Mouse (Mus musculus) midbrain, postnatal 0 days (tissue): ENCODE data around the gene Thoc6. TPM values are rescaled to one million over a fixed set of nuclear protein-coding genes. Genes with fewer than 3 reads are reported as not detected.

ENCODE experiments used
- ATAC-seq: fragments of 200-750 bp; cut with Nextera tagmentation; 2 replicates; pipeline ENCODE4 v1.8.0; 2017; ENCODE audit warnings: moderate number of reproducible peaks, mild to moderate bottlenecking, moderate TSS enrichment, moderate library complexity; ENCODE audit not compliant: low FRiP score
- DNase-seq: peaks from one replicate; pipeline ENCODE4 v3.0.0-alpha.2; 2015; ENCODE audit warnings: low spot score
- H3K27ac ChIP-seq: fragments of 300-500 bp; sonication (generic); 2 replicates; pipeline ENCODE4 v1.5.1; 2014; ENCODE audit warnings: low read depth, mild to moderate bottlenecking, low read length, mixed read lengths
- H3K27me3 ChIP-seq: fragments of 300-500 bp; sonication (generic); 2 replicates; pipeline ENCODE4 v1.6.1; 2014; ENCODE audit warnings: low read length, control low read depth, mixed read lengths; ENCODE audit not compliant: insufficient read depth
- H3K36me3 ChIP-seq: fragments of 300-500 bp; sonication (generic); 2 replicates; pipeline ENCODE4 v1.6.1; 2014; ENCODE audit warnings: low read length, control low read depth, mixed read lengths; ENCODE audit not compliant: insufficient read depth
- H3K4me1 ChIP-seq: fragments of 300-500 bp; sonication (generic); 2 replicates; pipeline ENCODE4 v1.6.1; 2014; ENCODE audit warnings: mild to moderate bottlenecking, control low read depth, antibody characterized with exemption, low read length, mixed read lengths; ENCODE audit not compliant: insufficient read depth
- H3K4me2 ChIP-seq: fragments of 300-500 bp; sonication (generic); 2 replicates; pipeline ENCODE4 v1.6.1; 2014; ENCODE audit warnings: low read depth, mild to moderate bottlenecking, low read length, mixed read lengths; ENCODE audit not compliant: poor library complexity, severe bottlenecking
- H3K4me3 ChIP-seq: fragments of 300-500 bp; sonication (generic); 2 replicates; pipeline ENCODE4 v1.5.1; 2014; ENCODE audit warnings: low read depth, mild to moderate bottlenecking, low read length, moderate library complexity
- H3K9ac ChIP-seq: fragments of 300-500 bp; sonication (generic); replicated peaks from 2 replicates; pipeline ENCODE4 v1.6.1; 2014; ENCODE audit warnings: mild to moderate bottlenecking, low read length, moderate library complexity, mixed read lengths; ENCODE audit not compliant: poor library complexity, severe bottlenecking
- H3K9me3 ChIP-seq: fragments of 300-500 bp; sonication (generic); 2 replicates; pipeline ENCODE4 v1.6.1; 2016; ENCODE audit warnings: low read length, control low read depth
- CTCF ChIP-seq: IDR thresholded peaks from 2 replicates; pipeline ENCODE4 v1.5.1; 2016; ENCODE audit warnings: antibody characterized with exemption, mild to moderate bottlenecking
- WGBS: fragments of 180-500 bp; shearing (Covaris S2); extraction: QIAGEN DNeasy Blood & Tissue Kit; methylation state at CpG from one replicate; pipeline ENCODE4 v1.1.7; 2014; 5-methylcytosine and 5-hydroxymethylcytosine counted together
- polyA plus RNA-seq: library from polyadenylated mRNA; unstranded; fragments of >200 nt; fragmentation: Nextera tagmentation; extraction: Ambion mirVana; gene quantifications from 2 replicates; pipeline ENCODE4 v1.2.1, GENCODE M21; 2015
- total RNA-seq: library from RNA; depleted of rRNA; stranded (reverse); fragments of >200 nt; gene quantifications from 2 replicates; pipeline ENCODE4 v1.2.3, GENCODE M21; 2014

Thoc6 gene
- total and polyA plus RNA-seq, 2 experiments from 2014 or later, result 16.7 to 21.1 TPM

DNA sequence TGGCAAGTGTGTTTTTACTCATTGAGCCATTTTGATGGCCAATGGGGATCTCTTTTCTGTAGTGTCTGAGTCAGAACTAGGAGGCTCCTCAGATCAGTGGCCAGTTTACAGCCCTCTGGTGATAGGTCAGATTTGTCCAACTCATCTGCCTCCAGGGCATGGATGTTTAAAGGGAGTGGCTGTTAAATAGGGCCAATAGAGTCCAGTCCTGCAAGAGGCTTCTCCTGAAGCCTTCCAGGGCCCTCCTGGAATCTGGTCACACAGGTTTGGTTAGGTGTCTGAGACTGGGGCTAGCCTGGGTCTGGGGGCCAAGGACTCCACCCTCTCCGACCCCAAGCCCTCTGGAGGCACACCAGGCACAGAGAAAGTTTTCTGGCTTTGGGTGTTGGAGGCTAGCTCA lies 20.8 kb upstream of the Thoc6 start:
- H3K9me3 ChIP-seq, result no peaks in the 10 kb centered on the region

GRCm38 (mm10) chr17:23683856-23684672 lies 10.4 kb upstream of the Thoc6 start, which contains the start of gene Cldn9:
TSS of gene Cldn9 (minus strand) at chr17:23684026.
- ATAC-seq, result peak; percentile 20; the same call in 1 of the 2 replicates
- Histone ChIP-seq H3K9me3 (no peaks in the 10 kb centered on the region), H3K4me2 (no peak within 1 kb of the TSS), H3K36me3 (no peaks in the 10 kb centered on the region), H3K27me3 (peaks cover 43% of the 10 kb centered on the region), H3K27ac (no peak within 1 kb of the TSS), H3K4me1 (peaks cover 2% of the 10 kb centered on the region; the same call in 1 of the 2 replicates), H3K9ac (no peak within 1 kb of the TSS), H3K4me3 (no peak within 1 kb of the TSS)
- no peak for DNase-seq
- WGBS, result 20% methylated on average over 15 of the region's 15 CpGs
- no peak for TF ChIP-seq CTCF

More for the DNA sequence above, 20.8 kb upstream of the Thoc6 start:
- H3K27me3 ChIP-seq, result peaks cover 8% of the 10 kb centered on the region
- no peak overlapping the region for H3K4me2 ChIP-seq
- H3K27ac ChIP-seq, result no peak overlapping the region
- no peak overlapping the region for H3K4me3 ChIP-seq
- WGBS, result 55% methylated on average over 1 of the region's 1 CpGs
- no peaks in the 10 kb centered on the region for H3K36me3 ChIP-seq
- DNase-seq (no peak), ATAC-seq (no peak)
- H3K4me1 ChIP-seq, result no peaks in the 10 kb centered on the region
- TF ChIP-seq CTCF, result no peak
- H3K9ac ChIP-seq, result no peak overlapping the region

GRCm38 (mm10) chr17:23683226-23683625 lies 9.5 kb upstream of the Thoc6 start:
- Histone ChIP-seq H3K4me3 (no peak overlapping the region), H3K36me3 (no peaks in the 10 kb centered on the region), H3K27me3 (peaks cover 46% of the 10 kb centered on the region), H3K27ac (no peak overlapping the region), H3K9ac (no peak overlapping the region), H3K4me2 (no peak overlapping the region), H3K9me3 (no peaks in the 10 kb centered on the region), H3K4me1 (peaks cover 2% of the 10 kb centered on the region; the same call in 1 of the 2 replicates)
- no peak for TF ChIP-seq CTCF
- DNase-seq (no peak), ATAC-seq (no peak)
- 36% methylated on average over 15 of the region's 15 CpGs for WGBS

- WGBS, result 77% methylated on average over 3 of the region's 3 CpGs
- TF ChIP-seq CTCF, result no peak
- ATAC-seq (no peak), DNase-seq (no peak)
- no peaks in the 10 kb centered on the region for H3K9me3 ChIP-seq
- peaks cover 2% of the 10 kb centered on the region; the same call in 1 of the 2 replicates for H3K4me1 ChIP-seq
- H3K4me3 ChIP-seq, result no peak overlapping the region
- no peak overlapping the region for H3K27ac ChIP-seq
- no peaks in the 10 kb centered on the region for H3K36me3 ChIP-seq
- H3K4me2 ChIP-seq, result no peak overlapping the region
- H3K27me3 ChIP-seq, result peaks cover 46% of the 10 kb centered on the region
- H3K9ac ChIP-seq, result no peak overlapping the region
These were observed 8.8 kb upstream of the Thoc6 start for GRCm38 (mm10) chr17:23682530-23682929.

DNA sequence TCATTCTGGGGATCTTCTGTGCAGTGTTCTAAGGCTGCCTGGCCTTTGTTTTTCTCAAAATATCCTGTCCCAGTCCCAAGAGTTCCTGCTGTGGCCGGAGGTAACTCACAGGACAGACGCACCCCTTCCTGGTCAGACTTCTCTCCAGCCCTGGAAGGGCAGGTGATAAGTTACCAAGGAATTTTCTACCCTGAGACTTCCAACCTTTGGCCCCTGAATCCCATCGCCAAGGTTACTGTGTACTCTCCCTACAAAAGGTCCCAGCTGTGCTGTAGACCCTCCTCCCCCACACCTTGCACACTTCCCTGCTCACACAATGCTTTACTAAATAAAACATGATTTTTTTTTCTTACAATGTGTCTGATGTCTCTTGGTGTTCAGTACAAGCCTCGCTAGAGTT lies 8.4 kb upstream of the Thoc6 start:
- Histone ChIP-seq H3K9ac (no peak overlapping the region), H3K36me3 (no peaks in the 10 kb centered on the region), H3K4me1 (peaks cover 2% of the 10 kb centered on the region; the same call in 1 of the 2 replicates), H3K9me3 (no peaks in the 10 kb centered on the region), H3K4me3 (no peak overlapping the region), H3K27ac (no peak overlapping the region), H3K27me3 (peaks cover 46% of the 10 kb centered on the region), H3K4me2 (no peak overlapping the region)
- WGBS, result 64% methylated on average over 4 of the region's 4 CpGs
- TF ChIP-seq CTCF, result no peak
- DNase-seq, result no peak
- ATAC-seq, result no peak

DNA sequence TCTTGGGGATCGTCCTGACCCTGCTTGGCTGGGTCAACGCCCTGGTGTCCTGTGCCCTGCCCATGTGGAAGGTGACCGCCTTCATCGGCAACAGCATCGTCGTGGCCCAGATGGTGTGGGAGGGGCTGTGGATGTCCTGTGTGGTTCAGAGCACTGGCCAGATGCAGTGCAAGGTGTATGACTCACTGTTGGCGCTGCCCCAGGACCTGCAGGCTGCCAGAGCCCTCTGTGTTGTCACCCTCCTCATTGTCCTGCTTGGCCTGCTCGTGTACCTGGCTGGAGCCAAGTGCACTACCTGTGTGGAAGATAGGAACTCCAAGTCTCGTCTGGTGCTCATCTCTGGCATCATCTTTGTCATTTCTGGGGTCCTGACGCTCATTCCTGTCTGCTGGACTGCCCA lies 7.4 kb upstream of the Thoc6 start:
- 82% methylated on average over 10 of the region's 10 CpGs for WGBS
- Histone ChIP-seq H3K4me3 (no peak overlapping the region), H3K27me3 (peaks cover 46% of the 10 kb centered on the region), H3K4me1 (peaks cover 6% of the 10 kb centered on the region), H3K9ac (no peak overlapping the region), H3K9me3 (no peaks in the 10 kb centered on the region), H3K36me3 (no peaks in the 10 kb centered on the region), H3K4me2 (no peak overlapping the region), H3K27ac (no peak overlapping the region)
- no peak for ATAC-seq
- no peak for TF ChIP-seq CTCF
- no peak for DNase-seq
